Mouse (Mus musculus) stomach, postnatal 0 days (tissue): ENCODE results near the gene Aldh18a1. TPM values are rescaled to one million over a fixed set of nuclear protein-coding genes. Genes with fewer than 3 reads are reported as not detected.

Source experiments
- ATAC-seq: fragments of 200-750 bp; cut with Nextera tagmentation; 2 replicates; pipeline ENCODE4 v1.8.0; 2017; ENCODE audit not compliant: low FRiP score, low TSS enrichment
- DNase-seq: peaks from one replicate; pipeline ENCODE4 v3.0.0-alpha.2; 2016; ENCODE audit warnings: low spot score
- H3K27ac ChIP-seq: fragments of 300-500 bp; sonication (generic); replicated peaks from 2 replicates; pipeline ENCODE4 v1.5.1; 2014; ENCODE audit warnings: mild to moderate bottlenecking, control low read depth
- H3K27me3 ChIP-seq: fragments of 300-500 bp; sonication (generic); 2 replicates; pipeline ENCODE4 v1.6.1; 2014; ENCODE audit warnings: low read length; ENCODE audit not compliant: control insufficient read depth, insufficient read depth
- H3K36me3 ChIP-seq: fragments of 300-500 bp; sonication (generic); 2 replicates; pipeline ENCODE4 v1.6.1; 2014; ENCODE audit warnings: low read length, mixed read lengths; ENCODE audit not compliant: control insufficient read depth, insufficient read depth
- H3K4me1 ChIP-seq: fragments of 300-500 bp; sonication (generic); replicated peaks from 2 replicates; pipeline ENCODE4 v1.6.1; 2014; ENCODE audit warnings: antibody characterized with exemption; ENCODE audit not compliant: control insufficient read depth, insufficient read depth
- H3K4me2 ChIP-seq: fragments of 300-500 bp; sonication (generic); replicated peaks from 2 replicates; pipeline ENCODE4 v1.6.1; 2014; ENCODE audit warnings: low read depth, mild to moderate bottlenecking, control low read depth, moderate library complexity
- H3K4me3 ChIP-seq: fragments of 300-500 bp; sonication (generic); 2 replicates; pipeline ENCODE4 v1.5.1; 2014; ENCODE audit warnings: low read depth, low read length, control low read depth
- H3K9ac ChIP-seq: fragments of 300-500 bp; sonication (generic); 2 replicates; pipeline ENCODE4 v1.6.1; 2014; ENCODE audit warnings: mild to moderate bottlenecking, low read length, control low read depth, mixed read lengths
- H3K9me3 ChIP-seq: fragments of 300-500 bp; sonication (generic); 2 replicates; pipeline ENCODE4 v1.6.1; 2016; ENCODE audit warnings: low read length; ENCODE audit not compliant: control insufficient read depth
- CTCF ChIP-seq: IDR thresholded peaks from 2 replicates; pipeline ENCODE4 v1.5.1; 2016; ENCODE audit warnings: antibody characterized with exemption, low read depth, mild to moderate bottlenecking, moderate library complexity
- EP300 ChIP-seq: optimal IDR thresholded peaks from 2 replicates; pipeline ENCODE3; 2016; ENCODE audit warnings: antibody characterized with exemption
- WGBS: fragments of 180-500 bp; shearing (Covaris S2); extraction: QIAGEN DNeasy Blood & Tissue Kit; methylation state at CpG from one replicate; pipeline ENCODE4 v1.1.7; 2014; 5-methylcytosine and 5-hydroxymethylcytosine counted together
- polyA plus RNA-seq: library from polyadenylated mRNA; unstranded; fragments of >200 nt; fragmentation: Nextera tagmentation; extraction: Ambion mirVana; gene quantifications from 2 replicates; pipeline ENCODE4 v1.2.1, GENCODE M21; 2015

Aldh18a1 gene
- polyA plus RNA-seq, 1 experiment from 2014 or later, result 43.0 TPM

DNA sequence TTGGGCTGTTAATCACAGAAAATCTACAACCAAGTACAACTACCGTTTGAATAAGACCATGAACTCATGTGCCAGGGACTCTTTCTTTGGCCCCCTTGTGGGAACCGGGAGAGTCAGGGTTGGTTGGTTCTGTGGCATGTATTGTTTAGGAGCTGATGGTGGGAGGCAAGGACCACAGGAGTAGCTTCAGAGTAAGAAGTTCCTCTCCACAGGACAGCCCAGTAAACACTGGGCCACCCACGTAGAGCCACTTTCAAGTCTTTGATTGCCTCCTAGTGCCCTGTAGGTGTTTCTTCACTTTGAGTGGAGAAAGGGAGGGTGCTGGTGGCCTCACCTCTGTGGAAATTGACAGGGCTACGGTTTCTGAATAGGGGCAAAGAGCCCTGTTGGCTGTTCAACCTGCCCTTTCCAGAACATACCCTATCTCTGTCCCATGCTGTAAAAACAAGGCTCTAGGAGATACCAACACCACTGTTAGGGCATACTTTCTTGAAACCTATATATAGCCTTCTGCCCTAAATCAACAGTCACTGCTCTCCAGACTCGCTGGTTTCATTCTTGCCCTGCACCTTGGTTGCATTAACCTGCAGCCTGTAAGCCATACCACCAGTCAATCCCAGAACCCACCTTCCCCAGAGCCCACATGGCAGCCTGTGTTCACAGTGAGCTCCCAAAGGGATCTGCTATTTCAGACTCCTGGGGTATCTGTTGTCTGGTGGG is 39.3 kb downstream of the Aldh18a1 start:
- H3K4me2 ChIP-seq, result no peak overlapping the region
- 28% methylated on average over 5 of the region's 5 CpGs for WGBS
- H3K27me3 ChIP-seq, result no peaks in the 10 kb centered on the region
- no peaks in the 10 kb centered on the region for H3K4me1 ChIP-seq
- no peaks in the 10 kb centered on the region for H3K9me3 ChIP-seq
- H3K27ac ChIP-seq, result peak overlapping the region; percentile 91
- H3K4me3 ChIP-seq, result no peak overlapping the region
- TF ChIP-seq EP300 (no peak), CTCF (peak; percentile 17; the same call in 1 of the 2 replicates)
- H3K36me3 ChIP-seq, result peaks cover 15% of the 10 kb centered on the region
- DNase-seq (no peak), ATAC-seq (peak; percentile 45; the same call in 1 of the 2 replicates)
- peak overlapping the region; percentile 43; the same call in 1 of the 2 replicates for H3K9ac ChIP-seq

- Histone ChIP-seq H3K9ac (no peak overlapping the region), H3K27me3 (no peaks in the 10 kb centered on the region), H3K4me1 (no peaks in the 10 kb centered on the region), H3K4me2 (no peak overlapping the region), H3K27ac (peak overlapping the region; percentile 91), H3K4me3 (no peak overlapping the region), H3K9me3 (no peaks in the 10 kb centered on the region), H3K36me3 (peaks cover 11% of the 10 kb centered on the region)
- TF ChIP-seq EP300 (no peak), CTCF (no peak)
- DNase-seq, result no peak
- ATAC-seq, result no peak
- 76% methylated on average over 6 of the region's 6 CpGs for WGBS
Measured at GRCm38 (mm10) chr19:40548386-40548785, 39.9 kb downstream of the Aldh18a1 start.

DNA sequence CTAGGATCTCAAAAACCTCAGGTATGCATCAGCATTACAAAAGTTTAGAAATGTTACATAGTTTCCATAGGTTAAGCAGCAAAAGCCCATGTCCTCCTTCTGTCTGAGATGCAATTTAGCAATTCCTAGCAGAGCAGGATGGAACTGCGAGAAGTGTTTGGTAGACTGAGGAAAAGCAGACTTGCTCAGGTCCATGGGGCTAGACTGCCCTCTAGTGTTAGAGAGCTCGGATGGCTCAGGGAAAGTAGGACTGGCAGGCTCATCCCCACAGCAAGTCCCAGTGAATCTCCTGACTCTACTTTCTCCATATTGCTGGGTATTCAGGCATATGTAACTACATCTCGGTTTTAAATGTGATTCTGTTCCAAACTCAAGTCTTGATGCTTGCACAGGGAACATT is 43.4 kb downstream of the Aldh18a1 start:
- TF ChIP-seq EP300 (no peak), CTCF (peak; percentile 97)
- H3K9me3 ChIP-seq, result no peaks in the 10 kb centered on the region
- no peak overlapping the region for H3K4me3 ChIP-seq
- no peaks in the 10 kb centered on the region for H3K36me3 ChIP-seq
- DNase-seq (peak; percentile 59), ATAC-seq (0 out of 2 replicates have a peak, but pooled peaks have one; percentile 51)
- no peak overlapping the region for H3K4me2 ChIP-seq
- H3K9ac ChIP-seq, result no peak overlapping the region
- 7% methylated on average over 3 of the region's 3 CpGs for WGBS
- H3K27me3 ChIP-seq, result no peaks in the 10 kb centered on the region
- H3K27ac ChIP-seq, result no peak overlapping the region
- no peaks in the 10 kb centered on the region for H3K4me1 ChIP-seq

- H3K4me1 ChIP-seq, result no peaks in the 10 kb centered on the region
- no peaks in the 10 kb centered on the region for H3K27me3 ChIP-seq
- H3K9ac ChIP-seq, result no peak overlapping the region
- no peak overlapping the region for H3K4me2 ChIP-seq
- H3K36me3 ChIP-seq, result no peaks in the 10 kb centered on the region; the same call in 1 of the 2 replicates
- TF ChIP-seq EP300 (no peak), CTCF (no peak)
- WGBS, result 71% methylated on average over 7 of the region's 7 CpGs
- no peaks in the 10 kb centered on the region for H3K9me3 ChIP-seq
- no peak overlapping the region for H3K4me3 ChIP-seq
- no peak for DNase-seq
- H3K27ac ChIP-seq, result no peak overlapping the region
- ATAC-seq, result no peak
Measured at GRCm38 (mm10) chr19:40542776-40543175, 45.5 kb downstream of the Aldh18a1 start.

DNA sequence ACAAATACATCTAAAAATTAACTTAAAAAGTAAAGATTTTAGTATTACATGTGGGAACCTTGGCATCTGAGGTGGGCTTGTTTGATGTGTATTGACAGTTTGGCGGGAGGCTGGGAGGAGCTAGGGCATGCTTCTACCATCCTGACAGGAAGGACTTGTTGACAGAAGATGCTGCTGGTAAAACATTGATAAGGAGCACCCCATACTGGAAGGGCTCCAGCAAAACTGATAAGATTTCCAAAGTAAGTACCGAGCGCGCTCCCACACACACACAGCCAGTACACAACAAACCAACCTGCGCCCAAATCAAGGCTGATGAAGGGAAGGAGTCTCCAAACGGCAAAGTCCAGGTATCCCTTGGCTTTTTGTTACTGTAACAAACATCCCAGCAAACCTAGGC is 51.7 kb downstream of the Aldh18a1 start:
- WGBS, result 77% methylated on average over 6 of the region's 6 CpGs
- H3K4me2 ChIP-seq, result no peak overlapping the region
- ATAC-seq, result no peak

GRCm38 (mm10) chr19:40532525-40532924 is 55.7 kb downstream of the Aldh18a1 start:
- Histone ChIP-seq H3K4me2 (no peak overlapping the region), H3K9ac (no peak overlapping the region), H3K4me1 (no peaks in the 10 kb centered on the region), H3K36me3 (no peaks in the 10 kb centered on the region), H3K27ac (no peak overlapping the region), H3K4me3 (no peak overlapping the region), H3K9me3 (no peaks in the 10 kb centered on the region), H3K27me3 (no peaks in the 10 kb centered on the region)
- TF ChIP-seq EP300 (no peak), CTCF (no peak)
- ATAC-seq (no peak), DNase-seq (no peak)
- 67% methylated on average over 5 of the region's 5 CpGs for WGBS

More for the DNA sequence above, 51.7 kb downstream of the Aldh18a1 start:
- H3K4me1 ChIP-seq, result no peaks in the 10 kb centered on the region
- H3K9me3 ChIP-seq, result no peaks in the 10 kb centered on the region
- no peak overlapping the region for H3K27ac ChIP-seq
- H3K9ac ChIP-seq, result no peak overlapping the region
- no peak overlapping the region for H3K4me3 ChIP-seq
- no peaks in the 10 kb centered on the region; the same call in 1 of the 2 replicates for H3K36me3 ChIP-seq
- no peaks in the 10 kb centered on the region for H3K27me3 ChIP-seq
- TF ChIP-seq EP300 (no peak), CTCF (no peak)
- DNase-seq, result no peak
